Mouse (Mus musculus) midbrain, embryonic 14.5 days (tissue): ENCODE results near the gene Nek1. TPM values are rescaled to one million over a fixed set of nuclear protein-coding genes. Genes with fewer than 3 reads are reported as not detected.

Experiments
- ATAC-seq: fragments of 200-750 bp; cut with Nextera tagmentation; 2 replicates; pipeline ENCODE4 v1.8.0; 2017; ENCODE audit warnings: moderate number of reproducible peaks, moderate library complexity; ENCODE audit not compliant: low FRiP score, low TSS enrichment
- DNase-seq: peaks from one replicate; pipeline ENCODE4 v3.0.0-alpha.2; 2015
- H3K27ac ChIP-seq: fragments of 300-500 bp; sonication (generic); replicated peaks from 2 replicates; pipeline ENCODE4 v1.5.1; 2014; ENCODE audit warnings: mild to moderate bottlenecking, low read depth, low read length, moderate library complexity
- H3K27me3 ChIP-seq: fragments of 300-500 bp; sonication (generic); 2 replicates; pipeline ENCODE4 v1.6.1; 2014; ENCODE audit warnings: low read length, control low read depth, mixed read lengths; ENCODE audit not compliant: control insufficient read depth, insufficient read depth
- H3K36me3 ChIP-seq: fragments of 300-500 bp; sonication (generic); 2 replicates; pipeline ENCODE4 v1.6.1; 2014; ENCODE audit warnings: low read length, control low read depth; ENCODE audit not compliant: control insufficient read depth, insufficient read depth
- H3K4me1 ChIP-seq: fragments of 300-500 bp; sonication (generic); 2 replicates; pipeline ENCODE4 v1.6.1; 2014; ENCODE audit warnings: mild to moderate bottlenecking, antibody characterized with exemption, low read length, control low read depth; ENCODE audit not compliant: control insufficient read depth, insufficient read depth
- H3K4me2 ChIP-seq: fragments of 300-500 bp; sonication (generic); 2 replicates; pipeline ENCODE4 v1.6.1; 2014; ENCODE audit warnings: mild to moderate bottlenecking, low read length, moderate library complexity
- H3K4me3 ChIP-seq: fragments of 300-500 bp; sonication (generic); replicated peaks from 2 replicates; pipeline ENCODE4 v1.5.1; 2014; ENCODE audit warnings: low read depth, low read length
- H3K9ac ChIP-seq: fragments of 300-500 bp; sonication (generic); replicated peaks from 2 replicates; pipeline ENCODE4 v1.6.1; 2014; ENCODE audit warnings: mild to moderate bottlenecking, low read length, moderate library complexity
- H3K9me3 ChIP-seq: fragments of 300-500 bp; sonication (generic); 2 replicates; pipeline ENCODE4 v1.6.1; 2016; ENCODE audit warnings: low read length, control low read depth, mixed read lengths; ENCODE audit not compliant: control insufficient read depth
- WGBS: fragments of 180-500 bp; shearing (Covaris S2); extraction: QIAGEN DNeasy Blood & Tissue Kit; methylation state at CpG from one replicate; pipeline ENCODE4 v1.1.7; 2014; 5-methylcytosine and 5-hydroxymethylcytosine counted together
- polyA plus RNA-seq: library from polyadenylated mRNA; unstranded; fragments of >200 nt; fragmentation: Nextera tagmentation; extraction: Ambion mirVana; gene quantifications from 2 replicates; pipeline ENCODE4 v1.2.1, GENCODE M21; 2014

Gene Nek1
- polyA plus RNA-seq, 1 experiment from 2014 or later = 28.3 TPM

GRCm38 (mm10) chr8:61177680-61178593 is 184.9 kb downstream of the Nek1 start:
- Histone ChIP-seq H3K4me2 (no peak overlapping the region), H3K4me3 (no peak overlapping the region), H3K4me1 (0 out of 2 replicates have a peak, but pooled peaks cover 7% of the 10 kb centered on the region), H3K36me3 (no peaks in the 10 kb centered on the region), H3K27me3 (no peaks in the 10 kb centered on the region), H3K9ac (no peak overlapping the region), H3K9me3 (no peaks in the 10 kb centered on the region), H3K27ac (no peak overlapping the region)
- 73% methylated on average over 12 of the region's 12 CpGs for WGBS
- DNase-seq (no peak), ATAC-seq (no peak)

GRCm38 (mm10) chr8:61178594-61179140 is 185.7 kb downstream of the Nek1 start:
- ATAC-seq = no peak

More at GRCm38 (mm10) chr8:61178594-61179140, 185.7 kb downstream of the Nek1 start:
- no peaks in the 10 kb centered on the region for H3K36me3 ChIP-seq
- no peak overlapping the region for H3K9ac ChIP-seq
- H3K27me3 ChIP-seq = no peaks in the 10 kb centered on the region
- H3K4me3 ChIP-seq = no peak overlapping the region
- H3K9me3 ChIP-seq = no peaks in the 10 kb centered on the region; the same call in 1 of the 2 replicates
- H3K4me1 ChIP-seq = 0 out of 2 replicates have a peak, but pooled peaks cover 5% of the 10 kb centered on the region
- DNase-seq = peak; percentile 63
- no peak overlapping the region for H3K27ac ChIP-seq
- H3K4me2 ChIP-seq = peak overlapping the region; percentile 35
- 26% methylated on average over 11 of the region's 11 CpGs for WGBS

Other genes with a start within 250 kb of the Nek1 start
- 95.8 and 104 TPM in 2 replicates for gene Hpf1, start 102.8 kb upstream of the Nek1 start, polyA plus RNA-seq
- gene Clcn3, start 9.9 kb upstream of the Nek1 start, polyA plus RNA-seq = 60.4 and 71.2 TPM in 2 replicates
- 32.2 and 38.4 TPM in 2 replicates for gene Sh3rf1, start 230.7 kb downstream of the Nek1 start, polyA plus RNA-seq